Mouse (Mus musculus) urinary bladder, postnatal 0 days (tissue): ENCODE results near the gene Rln1. TPM values are rescaled to one million over a fixed set of nuclear protein-coding genes. Genes with fewer than 3 reads are reported as not detected.

Experiments
- polyA plus RNA-seq: library from polyadenylated mRNA; unstranded; fragments of >200 nt; fragmentation: Nextera tagmentation; extraction: Ambion mirVana; gene quantifications from 2 replicates; pipeline ENCODE4 v1.2.1, GENCODE M21; 2015

Rln1 gene
- 0.18 TPM in 1 of 2 replicates, not detected in the other for polyA plus RNA-seq

GRCm38 (mm10) chr19:29334068-29334745 is at the start of gene Rln1:
Gene Rln1, minus strand, starts transcription at chr19:29334670.

GRCm38 (mm10) chr19:29366969-29367622 is 32.6 kb upstream of the Rln1 start, which contains the start of the genes Plgrkt and Cd274:
Gene Plgrkt, minus strand, starts transcription at chr19:29367390.
Gene Cd274, plus strand, starts transcription at chr19:29367455.

GRCm38 (mm10) chr19:29325053-29325851 is 9.2 kb downstream of the Rln1 start, which contains the start of gene Insl6:
Gene Insl6, minus strand, starts transcription at chr19:29325356.

Other genes starting within 250 kb of the Rln1 start
- 29.6 and 34.7 TPM in 2 replicates for gene Rcl1, start 233.3 kb downstream of the Rln1 start, polyA plus RNA-seq
- 13.7 and 14.5 TPM in 2 replicates for gene Jak2, start 82.8 kb downstream of the Rln1 start, polyA plus RNA-seq
- gene Insl6, start 9.3 kb downstream of the Rln1 start, polyA plus RNA-seq: 3.9 and 4.0 TPM in 2 replicates
- 60.4 and 66.6 TPM in 2 replicates for gene Plgrkt, start 32.7 kb upstream of the Rln1 start, polyA plus RNA-seq
- 0.12 and 0.74 TPM in 2 replicates for gene Cd274, start 32.8 kb upstream of the Rln1 start, polyA plus RNA-seq
- gene Pdcd1lg2, start 76.2 kb upstream of the Rln1 start, polyA plus RNA-seq: 0.15 TPM in 1 of 2 replicates, not detected in the other
- 8.0 and 8.6 TPM in 2 replicates for gene Ric1, start 187.6 kb upstream of the Rln1 start, polyA plus RNA-seq